ENCODE assay signal across 28 mouse cellular contexts in the genomic region with DNA sequence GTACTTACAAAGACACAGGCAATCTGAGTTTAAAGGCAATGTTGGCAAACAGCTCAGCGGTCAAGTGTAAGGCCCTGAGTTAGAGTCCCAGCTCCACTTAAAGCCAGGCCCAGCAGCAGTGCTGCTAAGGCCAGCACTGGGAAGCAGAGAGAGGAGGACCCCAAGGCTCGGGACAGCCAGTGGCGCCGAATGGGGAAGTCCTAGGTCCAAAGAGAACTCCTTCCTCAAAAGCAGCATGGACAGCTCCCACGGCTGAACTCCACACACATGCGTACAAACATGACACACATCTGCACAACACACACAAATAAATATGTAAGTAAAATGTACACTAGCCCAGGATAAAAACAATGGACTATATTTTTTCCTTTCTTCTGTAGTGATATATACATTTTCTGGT.
DNase-seq lines count a peak whose midpoint lies in the region; ATAC-seq and TF ChIP-seq lines count a peak whose summit lies in the region.
"Had no signal": no experiment of that assay in that cellular context is flagged by ENCODE, and none has a peak within 500 bp of the region (broad histone marks: within the 10 kb centered on the region; RNA-seq: fewer than 3 reads in every experiment).

No protein-coding gene starts in this region.

- no peaks in the 10 kb centered on the region for H3K27me3 ChIP-seq in midbrain, embryonic 11.5 days (ENCODE audit: control insufficient read depth, insufficient read depth, low read length)
- H3K27me3 ChIP-seq in midbrain, embryonic 13.5 days, result no peaks in the 10 kb centered on the region
- no peaks in the 10 kb centered on the region for H3K27me3 ChIP-seq in intestine, embryonic 16.5 days (replicated peaks; ENCODE audit: control insufficient read depth, insufficient read depth, low read length)
- H3K27me3 ChIP-seq: embryonic facial prominence, embryonic 13.5 days; heart, embryonic 12.5 days; heart, embryonic 15.5 days; hindbrain, embryonic 13.5 days had no signal

- H3K9me3 ChIP-seq in midbrain, embryonic 11.5 days (ENCODE audit: control insufficient read depth, low read length), result no peaks in the 10 kb centered on the region
- no peaks in the 10 kb centered on the region for H3K9me3 ChIP-seq in midbrain, embryonic 13.5 days
- H3K9me3 ChIP-seq in intestine, embryonic 16.5 days (ENCODE audit: control insufficient read depth, low read length), result no peaks in the 10 kb centered on the region
- H3K9me3 ChIP-seq: embryonic facial prominence, embryonic 10.5 days; embryonic facial prominence, embryonic 13.5 days; heart, embryonic 12.5 days; heart, embryonic 15.5 days; hindbrain, embryonic 10.5 days; hindbrain, embryonic 13.5 days had no signal

- no peak overlapping the region for H3K4me2 ChIP-seq in midbrain, embryonic 11.5 days
- no peak overlapping the region for H3K4me2 ChIP-seq in midbrain, embryonic 13.5 days (replicated peaks)
- H3K4me2 ChIP-seq in intestine, embryonic 16.5 days (ENCODE audit: low read depth, low read length), result no peak overlapping the region
- H3K4me2 ChIP-seq: embryonic facial prominence, embryonic 13.5 days; heart, embryonic 12.5 days; heart, embryonic 15.5 days; hindbrain, embryonic 13.5 days had no signal

- intact Hi-C loops in left cerebral cortex, adult 2 months (cut with DNase I), result no loop called here

- H3K27ac ChIP-seq in midbrain, embryonic 11.5 days (ENCODE audit: low read depth, low read length), result no peak overlapping the region
- H3K27ac ChIP-seq in midbrain, embryonic 13.5 days, result no peak overlapping the region
- no peak overlapping the region for H3K27ac ChIP-seq in intestine, embryonic 16.5 days (ENCODE audit: low read length)
- H3K27ac ChIP-seq in left cerebral cortex, adult 2 months, result no peak overlapping the region
- H3K27ac ChIP-seq: embryonic facial prominence, embryonic 10.5 days; embryonic facial prominence, embryonic 13.5 days; heart, embryonic 15.5 days; hindbrain, embryonic 10.5 days; hindbrain, embryonic 13.5 days; hindbrain, postnatal 0 days had no signal

- 91% methylated on average over 6 of the region's 6 CpGs for WGBS in midbrain, embryonic 11.5 days
- 93% methylated on average over 6 of the region's 6 CpGs for whole genome bisulfite sequencing in midbrain, embryonic 13.5 days
- WGBS in intestine, embryonic 16.5 days, result 90% methylated on average over 6 of the region's 6 CpGs

- TF ChIP-seq CTCF in left cerebral cortex, adult 2 months (IDR thresholded peaks at IDR 0.05), result no peak

- peak; percentile 10 for DNase-seq in adrenal gland, postnatal 14 days
- no peak for DNase-seq in adrenal gland, postnatal 25 days
- DNase-seq in midbrain, embryonic 11.5 days (ENCODE audit: low spot score, missing footprints), result peak; percentile 39
- no peak for DNase-seq in left cerebral cortex, adult 2 months (ENCODE audit: extremely low spot score in 1 of 2, low spot score in 2 of 2)
- DNase-seq: adrenal gland, adult 8-10 months; cerebellum, adult 11 months; cerebellum, adult 2 months; cerebellum, adult 9-11 months; cerebellum, postnatal 25 days; embryo, embryonic 11 days; forebrain, postnatal 0 days; gastrocnemius, postnatal 25 days; heart, postnatal 10 days; heart, postnatal 36 days had no signal

- H3K36me3 ChIP-seq in midbrain, embryonic 11.5 days (ENCODE audit: control insufficient read depth, insufficient read depth, low read length), result no peaks in the 10 kb centered on the region
- H3K36me3 ChIP-seq in midbrain, embryonic 13.5 days, result peaks cover 14% of the 10 kb centered on the region
- 0 out of 2 replicates have a peak, but pooled peaks cover 2% of the 10 kb centered on the region for H3K36me3 ChIP-seq in intestine, embryonic 16.5 days (ENCODE audit: control insufficient read depth, insufficient read depth, low read length)
- H3K36me3 ChIP-seq: heart, embryonic 15.5 days had no signal

- H3K9ac ChIP-seq in midbrain, embryonic 11.5 days (ENCODE audit: low read length), result no peak overlapping the region
- H3K9ac ChIP-seq in midbrain, embryonic 13.5 days (replicated peaks), result no peak overlapping the region
- no peak overlapping the region for H3K9ac ChIP-seq in intestine, embryonic 16.5 days (ENCODE audit: low read depth, low read length)
- H3K9ac ChIP-seq: embryonic facial prominence, embryonic 13.5 days; forebrain, postnatal 0 days; heart, embryonic 12.5 days; heart, embryonic 15.5 days; hindbrain, embryonic 13.5 days had no signal

- ATAC-seq in midbrain, embryonic 11.5 days (ENCODE audit: low FRiP score), result no peak
- ATAC-seq in midbrain, embryonic 13.5 days, result no peak
- ATAC-seq in monocyte, adult 5-6 weeks (replicated peaks; ENCODE audit: insufficient number of reproducible peaks, low FRiP score, low TSS enrichment, poor library complexity, severe bottlenecking), result peak; percentile 76; the same call in 1 of the 2 replicates
- no peak for ATAC-seq in intestine, embryonic 16.5 days
- ATAC-seq: activated CD4-positive, CD25-positive, alpha-beta regulatory T cell, adult 4 months; forebrain, embryonic 14.5 days; forebrain, postnatal 0 days; hindbrain, postnatal 0 days; inflammation-experienced regulatory T-cells, adult 6 months had no signal

- no peaks in the 10 kb centered on the region for H3K4me1 ChIP-seq in midbrain, embryonic 11.5 days (ENCODE audit: control insufficient read depth, insufficient read depth, low read length)
- no peaks in the 10 kb centered on the region for H3K4me1 ChIP-seq in midbrain, embryonic 13.5 days (replicated peaks)
- peaks cover 4% of the 10 kb centered on the region; the same call in 1 of the 2 replicates for H3K4me1 ChIP-seq in intestine, embryonic 16.5 days (ENCODE audit: control insufficient read depth, insufficient read depth, low read length)
- H3K4me1 ChIP-seq: hindbrain, embryonic 10.5 days; hindbrain, embryonic 13.5 days had no signal

- no peak overlapping the region for H3K4me3 ChIP-seq in midbrain, embryonic 11.5 days (ENCODE audit: low read depth, low read length)
- H3K4me3 ChIP-seq in midbrain, embryonic 13.5 days (replicated peaks), result no peak overlapping the region
- no peak overlapping the region for H3K4me3 ChIP-seq in intestine, embryonic 16.5 days (ENCODE audit: low read length)
- no peak overlapping the region for H3K4me3 ChIP-seq in left cerebral cortex, adult 2 months
- H3K4me3 ChIP-seq: embryonic facial prominence, embryonic 10.5 days; embryonic facial prominence, embryonic 13.5 days; erythroblast, embryonic 14.5 days; heart, embryonic 12.5 days; heart, embryonic 15.5 days; hindbrain, embryonic 10.5 days; hindbrain, embryonic 13.5 days had no signal

Comparison
In these comparisons a context has a peak if more than half of its experiments do, and no peak if none do; other contexts are left out.
1. DNase-seq: peak in adrenal gland, postnatal 14 days (single experiment) and midbrain, embryonic 11.5 days (single experiment); none in adrenal gland, postnatal 25 days (single experiment) and left cerebral cortex, adult 2 months (0 of 2).